Mouse (Mus musculus): Measurements from ENCODE around the gene Gpc3. TPM values are rescaled to one million over a fixed set of nuclear protein-coding genes. Genes with fewer than 3 reads are reported as not detected.

Gpc3 gene
- polyA plus RNA-seq, 1 experiment from 2014 or later = 580 TPM

GRCm38 (mm10) chrX:52558526-52558925 lies 55.2 kb downstream of the Gpc3 start:
- H3K9me3 ChIP-seq (replicated peaks) = no peaks in the 10 kb centered on the region
- no peaks in the 10 kb centered on the region for H3K27me3 ChIP-seq
- H3K4me1 ChIP-seq = no peaks in the 10 kb centered on the region
- H3K36me3 ChIP-seq = no peaks in the 10 kb centered on the region
- no peak overlapping the region for H3K27ac ChIP-seq (replicated peaks)
- WGBS = 69% methylated on average over 5 of the region's 5 CpGs
- H3K4me3 ChIP-seq (replicated peaks) = no peak overlapping the region
- no peak overlapping the region for H3K9ac ChIP-seq
- H3K4me2 ChIP-seq (replicated peaks) = no peak overlapping the region
- ATAC-seq (ENCODE audit: insufficient number of reproducible peaks, low FRiP score, low TSS enrichment, low read depth) = no peak

- H3K36me3 ChIP-seq = no peaks in the 10 kb centered on the region
- H3K4me3 ChIP-seq (replicated peaks) = no peak overlapping the region
- no peak overlapping the region for H3K9ac ChIP-seq
- H3K4me1 ChIP-seq = no peaks in the 10 kb centered on the region
- H3K9me3 ChIP-seq (replicated peaks) = no peaks in the 10 kb centered on the region
- H3K27me3 ChIP-seq = no peaks in the 10 kb centered on the region
- 54% methylated on average over 6 of the region's 6 CpGs for WGBS
- ATAC-seq (ENCODE audit: insufficient number of reproducible peaks, low FRiP score, low TSS enrichment, low read depth) = no peak
- no peak overlapping the region for H3K4me2 ChIP-seq (replicated peaks)
- H3K27ac ChIP-seq (replicated peaks) = no peak overlapping the region
Measured at GRCm38 (mm10) chrX:52557489-52557888, 56.3 kb downstream of the Gpc3 start.

GRCm38 (mm10) chrX:52551296-52551695 lies 62.5 kb downstream of the Gpc3 start:
- 74% methylated on average over 1 of the region's 1 CpGs for WGBS
- no peak overlapping the region for H3K9ac ChIP-seq
- H3K4me3 ChIP-seq (replicated peaks) = no peak overlapping the region
- no peaks in the 10 kb centered on the region for H3K27me3 ChIP-seq
- no peak overlapping the region for H3K4me2 ChIP-seq (replicated peaks)
- H3K27ac ChIP-seq (replicated peaks) = no peak overlapping the region
- no peaks in the 10 kb centered on the region for H3K36me3 ChIP-seq
- no peaks in the 10 kb centered on the region for H3K9me3 ChIP-seq (replicated peaks)
- no peak for ATAC-seq (ENCODE audit: insufficient number of reproducible peaks, low FRiP score, low TSS enrichment, low read depth)
- H3K4me1 ChIP-seq = no peaks in the 10 kb centered on the region

- no peak for ATAC-seq (ENCODE audit: insufficient number of reproducible peaks, low FRiP score, low TSS enrichment, low read depth)
- no peak overlapping the region for H3K4me2 ChIP-seq (replicated peaks)
- 36% methylated on average over 3 of the region's 3 CpGs for WGBS
- H3K4me1 ChIP-seq = no peaks in the 10 kb centered on the region
- H3K27ac ChIP-seq (replicated peaks) = no peak overlapping the region
- H3K9me3 ChIP-seq (replicated peaks) = no peaks in the 10 kb centered on the region
- no peaks in the 10 kb centered on the region for H3K27me3 ChIP-seq
- no peak overlapping the region for H3K9ac ChIP-seq
- H3K4me3 ChIP-seq (replicated peaks) = no peak overlapping the region
- H3K36me3 ChIP-seq = no peaks in the 10 kb centered on the region
Measured at GRCm38 (mm10) chrX:52544623-52545022, 69.1 kb downstream of the Gpc3 start.

- Histone ChIP-seq H3K4me2 (replicated peaks) (no peak overlapping the region), H3K36me3 (no peaks in the 10 kb centered on the region), H3K4me1 (no peaks in the 10 kb centered on the region), H3K9me3 (replicated peaks) (no peaks in the 10 kb centered on the region), H3K27ac (replicated peaks) (no peak overlapping the region), H3K27me3 (no peaks in the 10 kb centered on the region), H3K9ac (no peak overlapping the region), H3K4me3 (replicated peaks) (no peak overlapping the region)
- ATAC-seq (ENCODE audit: insufficient number of reproducible peaks, low FRiP score, low TSS enrichment, low read depth) = no peak
- 60% methylated on average over 5 of the region's 5 CpGs for WGBS
Measured at GRCm38 (mm10) chrX:52537282-52537681, 76.5 kb downstream of the Gpc3 start.

- Histone ChIP-seq H3K9me3 (replicated peaks) (no peaks in the 10 kb centered on the region), H3K4me1 (no peaks in the 10 kb centered on the region), H3K27me3 (no peaks in the 10 kb centered on the region), H3K9ac (no peak overlapping the region), H3K36me3 (no peaks in the 10 kb centered on the region), H3K4me3 (replicated peaks) (no peak overlapping the region), H3K4me2 (replicated peaks) (no peak overlapping the region), H3K27ac (replicated peaks) (no peak overlapping the region)
- WGBS = 35% methylated on average over 1 of the region's 1 CpGs
- ATAC-seq (ENCODE audit: insufficient number of reproducible peaks, low FRiP score, low TSS enrichment, low read depth) = no peak
Measured at GRCm38 (mm10) chrX:52533766-52534165, 80.0 kb downstream of the Gpc3 start.

DNA sequence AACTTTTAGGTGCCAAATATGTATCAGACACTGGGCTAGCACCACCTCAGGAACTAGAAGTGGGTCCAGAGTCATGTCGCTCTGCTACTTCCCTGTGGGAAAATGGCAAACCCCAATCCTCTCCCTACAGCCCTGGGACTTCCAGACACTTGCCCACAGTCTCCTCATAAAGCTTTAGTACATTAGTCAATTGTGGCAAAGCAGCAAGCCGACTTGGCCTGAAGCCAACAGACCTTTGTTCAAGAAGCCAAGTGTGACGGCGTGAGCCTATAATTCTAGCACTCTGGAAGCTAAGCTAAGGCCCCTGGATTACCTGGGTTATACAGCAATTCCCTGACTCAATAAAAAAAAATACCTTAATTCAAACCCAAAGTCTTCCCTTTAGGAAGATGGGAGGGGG lies 80.7 kb downstream of the Gpc3 start:
- Histone ChIP-seq H3K9ac (no peak overlapping the region), H3K27ac (replicated peaks) (no peak overlapping the region), H3K4me2 (replicated peaks) (no peak overlapping the region), H3K4me3 (replicated peaks) (no peak overlapping the region), H3K36me3 (no peaks in the 10 kb centered on the region), H3K9me3 (replicated peaks) (no peaks in the 10 kb centered on the region), H3K4me1 (no peaks in the 10 kb centered on the region), H3K27me3 (peaks cover 1% of the 10 kb centered on the region; the same call in 1 of the 2 replicates)
- no peak for ATAC-seq (ENCODE audit: insufficient number of reproducible peaks, low FRiP score, low TSS enrichment, low read depth)
- 54% methylated on average over 4 of the region's 4 CpGs for WGBS

GRCm38 (mm10) chrX:52532124-52532523 lies 81.6 kb downstream of the Gpc3 start:
- Histone ChIP-seq H3K36me3 (no peaks in the 10 kb centered on the region), H3K9me3 (replicated peaks) (no peaks in the 10 kb centered on the region), H3K4me3 (replicated peaks) (no peak overlapping the region), H3K4me1 (no peaks in the 10 kb centered on the region), H3K27ac (replicated peaks) (no peak overlapping the region), H3K4me2 (replicated peaks) (no peak overlapping the region), H3K27me3 (peaks cover 4% of the 10 kb centered on the region; the same call in 1 of the 2 replicates), H3K9ac (no peak overlapping the region)
- WGBS = 64% methylated on average over 2 of the region's 2 CpGs
- ATAC-seq (ENCODE audit: insufficient number of reproducible peaks, low FRiP score, low TSS enrichment, low read depth) = no peak

DNA sequence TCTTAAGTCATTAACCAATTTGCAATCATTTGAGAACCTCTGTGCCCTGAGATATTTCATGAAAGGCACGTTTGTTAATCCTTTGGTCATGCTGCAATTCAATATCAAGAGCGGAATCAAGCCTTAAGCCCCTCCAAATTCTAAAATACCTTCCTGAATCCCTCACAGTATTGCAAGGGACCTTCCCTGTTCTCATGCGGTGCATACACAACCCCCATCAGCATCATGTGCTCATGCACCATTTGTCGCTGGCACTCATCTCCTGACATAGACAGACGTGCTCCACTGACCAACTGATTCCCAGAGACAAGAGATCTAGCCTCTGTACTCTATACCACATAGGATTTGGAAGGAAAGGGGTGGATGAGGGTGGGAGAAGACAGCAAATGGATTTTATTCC lies 87.7 kb downstream of the Gpc3 start:
- Histone ChIP-seq H3K4me3 (replicated peaks) (no peak overlapping the region), H3K9me3 (replicated peaks) (no peaks in the 10 kb centered on the region), H3K4me2 (replicated peaks) (no peak overlapping the region), H3K27ac (replicated peaks) (no peak overlapping the region), H3K9ac (no peak overlapping the region), H3K36me3 (no peaks in the 10 kb centered on the region), H3K4me1 (0 out of 2 replicates have a peak, but pooled peaks cover 3% of the 10 kb centered on the region), H3K27me3 (peaks cover 4% of the 10 kb centered on the region; the same call in 1 of the 2 replicates)
- no peak for ATAC-seq (ENCODE audit: insufficient number of reproducible peaks, low FRiP score, low TSS enrichment, low read depth)
- WGBS = 58% methylated on average over 5 of the region's 5 CpGs

- 0 out of 2 replicates have a peak, but pooled peaks cover 3% of the 10 kb centered on the region for H3K4me1 ChIP-seq
- peaks cover 4% of the 10 kb centered on the region; the same call in 1 of the 2 replicates for H3K27me3 ChIP-seq
- no peak overlapping the region for H3K4me3 ChIP-seq (replicated peaks)
- no peak for ATAC-seq (ENCODE audit: insufficient number of reproducible peaks, low FRiP score, low TSS enrichment, low read depth)
- no peak overlapping the region for H3K9ac ChIP-seq
- H3K27ac ChIP-seq (replicated peaks) = no peak overlapping the region
- no peaks in the 10 kb centered on the region for H3K9me3 ChIP-seq (replicated peaks)
- H3K36me3 ChIP-seq = no peaks in the 10 kb centered on the region
- no peak overlapping the region for H3K4me2 ChIP-seq (replicated peaks)
- WGBS = 63% methylated on average over 3 of the region's 3 CpGs
Measured at GRCm38 (mm10) chrX:52525132-52525531, 88.6 kb downstream of the Gpc3 start.

GRCm38 (mm10) chrX:52514553-52514952 lies 99.2 kb downstream of the Gpc3 start:
- Histone ChIP-seq H3K9me3 (replicated peaks) (no peaks in the 10 kb centered on the region), H3K4me1 (no peaks in the 10 kb centered on the region), H3K4me3 (replicated peaks) (no peak overlapping the region), H3K9ac (no peak overlapping the region), H3K36me3 (no peaks in the 10 kb centered on the region), H3K27me3 (no peaks in the 10 kb centered on the region), H3K27ac (replicated peaks) (no peak overlapping the region), H3K4me2 (replicated peaks) (no peak overlapping the region)
- WGBS = 25% methylated on average over 3 of the region's 3 CpGs
- ATAC-seq (ENCODE audit: insufficient number of reproducible peaks, low FRiP score, low TSS enrichment, low read depth) = no peak

DNA sequence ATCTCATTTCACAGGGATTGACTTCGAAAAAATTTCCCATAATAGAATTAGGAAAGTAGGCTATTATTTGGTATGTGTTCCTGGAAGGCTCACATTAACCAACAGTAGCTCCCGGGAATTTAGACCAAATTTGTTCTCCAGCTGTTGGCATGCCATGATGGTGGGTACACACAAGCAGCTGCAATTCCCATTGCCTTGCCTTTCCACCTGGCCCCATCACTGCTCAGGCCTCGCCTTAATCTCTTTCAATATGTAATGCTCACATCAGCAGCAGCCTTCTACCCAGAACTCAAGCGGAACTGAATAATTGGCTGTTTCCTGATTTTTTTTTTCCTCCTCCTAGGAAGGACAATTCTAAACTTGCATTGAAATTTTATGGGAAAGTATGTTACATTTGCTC lies 102.6 kb downstream of the Gpc3 start:
- no peak overlapping the region for H3K27ac ChIP-seq (replicated peaks)
- WGBS = 65% methylated on average over 4 of the region's 4 CpGs
- H3K27me3 ChIP-seq = no peaks in the 10 kb centered on the region
- ATAC-seq (ENCODE audit: insufficient number of reproducible peaks, low FRiP score, low TSS enrichment, low read depth) = no peak
- H3K4me1 ChIP-seq = no peaks in the 10 kb centered on the region
- no peak overlapping the region for H3K4me3 ChIP-seq (replicated peaks)
- no peak overlapping the region for H3K4me2 ChIP-seq (replicated peaks)
- H3K9me3 ChIP-seq (replicated peaks) = no peaks in the 10 kb centered on the region
- H3K36me3 ChIP-seq = no peaks in the 10 kb centered on the region
- no peak overlapping the region for H3K9ac ChIP-seq
